Mouse (Mus musculus) kidney, adult 11 months (tissue): Measurements from ENCODE around the gene Mul1.

ENCODE experiments used
- DNase-seq: peaks from one replicate; pipeline ENCODE4 v3.0.0; 2022

Gene Mul1

GRCm38 (mm10) chr4:138444941-138445340, 10.5 kb downstream of the Mul1 start:
- DNase-seq: no peak

DNA sequence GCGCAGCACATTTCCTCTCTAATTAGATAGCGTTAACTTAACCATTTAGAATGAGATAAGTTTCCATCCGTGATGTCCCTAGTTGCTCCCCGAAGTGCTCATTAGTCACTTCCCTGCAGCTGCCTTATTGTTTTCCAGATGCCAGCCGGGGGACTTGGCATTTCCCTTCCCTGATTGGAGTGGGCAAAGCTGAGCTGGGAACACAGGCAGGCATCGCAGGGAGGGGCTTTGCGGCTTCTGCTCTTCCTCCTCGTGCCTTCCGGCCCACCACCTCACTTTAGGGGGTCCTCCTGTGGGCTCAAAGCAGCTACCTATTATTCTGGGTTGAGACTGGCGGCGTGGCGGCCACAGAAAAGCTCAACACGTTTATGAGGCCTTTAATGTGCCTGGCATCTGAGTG, 12.5 kb downstream of the Mul1 start:
- DNase-seq: no peak

- DNase-seq: peak; percentile 87
These were observed 12.9 kb downstream of the Mul1 start for GRCm38 (mm10) chr4:138447387-138447786.

DNA sequence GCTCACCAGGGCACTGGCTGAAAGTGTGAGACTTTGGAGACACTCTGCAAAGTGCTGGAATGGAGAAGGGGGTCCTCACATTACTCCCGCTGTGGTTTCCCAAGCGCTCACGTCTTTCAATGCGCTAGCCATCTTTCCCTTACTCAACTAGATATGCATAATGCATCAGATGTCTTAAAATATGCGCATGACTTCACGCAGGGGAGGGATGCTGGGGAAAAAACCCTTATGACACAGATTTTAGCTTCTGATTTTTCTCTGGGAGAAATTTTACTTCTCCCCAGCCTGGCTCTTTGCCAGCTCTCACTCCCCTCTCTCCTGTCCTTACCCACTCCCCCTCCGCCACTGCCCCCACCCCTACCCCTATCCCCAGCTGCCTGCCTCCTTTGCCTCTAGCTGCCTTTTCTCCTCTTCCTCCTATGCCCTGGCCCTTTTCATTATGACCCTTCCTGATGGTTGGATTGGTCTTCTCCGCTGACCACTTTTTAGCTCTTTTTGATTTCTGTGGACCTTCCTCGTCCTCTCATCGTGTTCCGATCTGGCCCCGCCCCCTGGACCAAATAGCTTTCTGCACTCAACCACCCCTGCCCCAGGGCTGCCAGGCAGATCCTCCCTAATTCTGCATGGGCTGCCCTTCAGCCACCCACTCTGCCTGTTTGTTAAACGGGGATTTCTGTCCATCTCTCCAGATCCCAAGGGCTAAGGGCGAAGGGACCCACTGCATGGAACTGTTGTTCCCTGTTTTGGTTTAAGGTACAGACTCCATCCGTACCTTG, 13.5 kb downstream of the Mul1 start:
- DNase-seq: no peak

DNA sequence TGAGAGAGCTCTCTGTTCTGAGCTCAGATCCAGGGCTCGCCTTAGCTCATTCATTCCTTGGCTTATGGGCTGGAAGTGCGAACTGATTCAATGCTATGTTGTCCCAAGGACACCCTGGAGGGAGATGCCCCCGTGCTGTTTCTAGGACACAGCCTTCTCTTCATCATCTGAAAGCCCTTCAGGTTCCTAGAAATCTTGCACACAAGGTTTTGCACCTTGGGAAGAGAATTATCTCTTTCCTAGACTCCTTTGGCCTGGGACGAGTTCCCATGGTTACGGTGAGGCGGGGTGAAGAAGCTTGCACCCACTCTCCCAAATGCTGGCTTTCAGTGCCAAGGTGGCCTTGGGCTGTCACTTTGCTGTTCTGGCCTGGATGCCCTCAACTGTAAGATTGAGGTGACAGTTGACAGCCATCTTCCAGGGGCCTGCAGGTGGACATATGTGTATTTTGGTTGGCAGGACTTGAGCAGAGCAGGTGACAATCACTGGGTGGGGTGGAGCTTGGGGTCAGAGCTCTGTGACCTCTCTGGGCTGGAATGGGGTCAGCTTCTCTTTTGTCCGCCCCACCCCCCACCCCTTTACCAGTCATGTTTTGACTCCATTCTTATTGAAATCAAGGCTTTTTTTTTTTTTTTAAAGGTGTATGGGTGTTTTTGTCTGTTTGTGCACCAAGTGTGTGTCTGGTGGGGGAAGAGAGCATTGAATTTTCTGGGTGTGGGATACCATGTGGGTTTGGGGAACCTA, 14.6 kb downstream of the Mul1 start:
- DNase-seq: no peak

GRCm38 (mm10) chr4:138449636-138450314, 15.3 kb downstream of the Mul1 start:
- DNase-seq: no peak

DNA sequence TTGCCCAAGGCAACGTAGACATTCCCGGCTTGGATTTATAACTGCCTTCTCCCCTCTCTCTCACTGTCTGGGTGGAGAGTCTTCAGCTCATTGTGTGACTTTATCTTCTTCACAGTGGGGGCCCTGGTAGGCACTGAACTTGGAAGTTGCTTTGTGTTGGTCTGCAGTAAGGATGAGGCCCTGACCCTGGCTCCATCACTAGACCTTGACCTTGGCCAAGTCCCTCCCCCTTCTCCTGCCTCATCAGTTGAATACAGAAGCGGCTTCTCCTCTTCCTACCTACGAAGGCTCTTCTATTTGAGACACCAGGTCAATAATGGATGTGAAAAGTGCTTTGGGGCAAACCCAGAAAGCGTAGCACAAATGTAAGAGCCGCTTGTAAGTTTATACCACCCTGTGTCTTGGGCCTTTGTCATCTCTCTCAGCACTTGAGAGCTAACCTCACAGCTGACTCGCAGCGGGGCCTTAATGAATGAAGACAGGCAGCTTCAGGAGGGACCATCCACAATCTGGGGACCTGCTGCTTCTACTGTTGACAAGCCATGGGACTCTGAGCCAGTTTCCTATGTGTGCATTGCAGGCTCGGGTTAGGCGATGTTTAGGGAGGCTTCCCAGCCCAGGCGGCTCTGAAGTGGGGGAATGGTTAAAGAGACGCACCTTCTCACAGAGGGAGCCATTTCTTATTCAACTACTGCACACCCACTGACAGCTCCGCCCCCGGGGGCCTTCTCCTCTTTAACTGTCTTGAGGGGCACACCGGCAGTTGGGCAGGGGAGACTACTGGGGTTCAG, 18.0 kb downstream of the Mul1 start:
- no peak for DNase-seq

DNA sequence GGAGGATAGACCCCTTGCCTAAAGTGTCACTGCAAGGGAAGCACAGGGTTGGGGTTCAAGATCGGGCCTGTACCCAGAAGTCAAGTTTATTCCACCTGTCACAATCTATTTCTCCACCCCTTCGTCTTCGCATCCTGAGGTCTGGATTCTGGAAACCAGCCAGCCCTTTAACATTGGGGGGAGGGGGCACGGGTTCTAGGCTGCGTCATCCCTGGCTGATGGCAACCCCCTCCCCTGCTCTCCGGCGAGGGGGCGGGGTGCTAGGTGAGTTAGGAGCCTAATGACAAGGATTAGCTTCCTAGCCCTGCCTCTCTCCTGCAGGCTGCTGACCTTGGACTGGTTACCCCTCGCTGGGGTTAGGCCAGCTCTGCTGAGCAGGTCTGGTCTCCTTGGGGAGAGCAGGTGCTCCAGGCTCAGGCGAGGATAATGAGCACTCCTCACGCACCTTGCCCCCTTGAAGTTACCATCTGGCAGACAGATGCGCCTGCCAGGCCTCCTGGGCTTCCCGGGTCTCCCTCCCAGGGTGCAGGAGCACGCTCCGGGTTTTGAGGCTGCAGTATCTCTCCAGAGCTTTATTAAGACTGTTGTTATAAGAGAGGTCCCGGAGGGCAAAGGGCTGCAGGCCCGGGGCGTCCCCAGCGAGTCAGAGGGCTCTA, 18.8 kb downstream of the Mul1 start:
- peak; percentile 90 for DNase-seq

DNA sequence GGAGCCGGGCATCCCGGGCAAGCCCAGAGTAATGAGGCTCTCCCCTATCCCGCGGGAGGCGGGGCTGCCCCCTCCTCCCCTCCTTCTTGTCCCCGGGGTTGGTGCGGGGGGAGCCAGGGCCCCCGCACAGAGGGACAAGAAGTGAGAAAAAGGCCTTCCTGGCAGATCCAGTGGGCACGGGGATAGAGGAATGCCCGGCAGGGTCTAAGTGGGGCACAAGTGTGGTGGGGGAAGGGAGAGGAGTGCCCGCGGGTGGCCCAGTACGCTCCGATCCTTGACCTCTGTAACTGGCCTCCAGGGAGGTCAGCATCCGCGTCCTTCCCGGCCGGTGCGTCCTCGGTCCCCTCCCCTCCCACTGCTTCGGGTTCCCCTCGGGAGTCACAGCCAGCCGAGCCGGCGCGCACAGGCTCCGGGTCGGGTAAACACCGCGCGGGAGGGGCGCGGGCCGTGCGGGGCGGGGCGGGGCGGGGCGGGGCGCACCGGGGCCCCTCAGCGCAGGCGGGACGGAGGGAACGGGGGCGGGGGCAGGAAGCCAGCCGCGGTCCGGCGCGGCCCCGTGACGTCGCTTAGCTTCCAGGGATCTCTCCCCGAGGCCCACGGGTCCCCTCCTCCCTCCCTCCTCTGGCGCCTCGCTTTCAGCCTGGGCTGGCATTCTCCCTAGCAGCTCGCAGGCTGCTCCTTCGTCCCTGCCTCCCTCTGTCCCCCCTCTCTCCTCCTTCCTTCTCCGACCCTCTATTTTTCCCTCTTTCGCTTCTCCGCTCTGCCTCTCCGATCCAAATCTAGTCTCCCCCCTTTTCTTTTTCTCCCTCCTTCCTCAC, 19.5 kb downstream of the Mul1 start, which contains the start of gene Camk2n1:
TSS of gene Camk2n1 (plus strand) at position 562 of the 818 bp plus-strand sequence.
- peak; percentile 94 for DNase-seq

DNA sequence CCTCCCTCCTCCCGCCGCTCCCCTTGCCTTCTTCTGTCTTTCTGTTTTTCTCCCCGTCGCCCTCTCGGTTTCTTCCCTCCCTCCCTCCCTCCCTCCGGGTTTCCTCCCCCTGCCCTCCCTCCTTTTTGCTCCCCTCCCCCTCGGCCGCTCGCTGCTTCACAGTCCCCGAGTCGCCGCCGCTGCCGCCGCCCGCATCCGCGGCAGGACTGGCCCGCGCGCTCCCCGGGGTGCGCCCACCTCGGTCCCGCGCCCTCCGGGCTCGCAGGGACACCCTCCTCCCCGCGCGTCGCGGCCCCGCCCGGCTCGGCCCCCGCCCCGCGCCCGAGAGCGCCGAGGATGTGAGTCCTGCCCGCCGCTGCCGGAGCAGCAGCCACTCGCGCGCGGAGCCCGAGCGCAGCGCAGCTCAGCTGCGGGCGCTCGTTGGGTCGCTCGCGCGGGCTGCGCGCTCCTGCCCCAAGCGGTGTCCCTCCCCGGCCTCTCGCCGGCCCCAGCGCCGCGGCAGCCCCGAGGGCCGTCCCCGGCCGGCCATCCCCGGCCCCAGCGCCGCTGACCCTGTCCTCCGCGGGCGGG, 20.2 kb downstream of the Mul1 start:
- peak; percentile 61 for DNase-seq

GRCm38 (mm10) chr4:138455141-138455955, 20.9 kb downstream of the Mul1 start:
- DNase-seq: peak; percentile 70

GRCm38 (mm10) chr4:138455956-138456341, 21.5 kb downstream of the Mul1 start:
- peak; percentile 36 for DNase-seq

DNA sequence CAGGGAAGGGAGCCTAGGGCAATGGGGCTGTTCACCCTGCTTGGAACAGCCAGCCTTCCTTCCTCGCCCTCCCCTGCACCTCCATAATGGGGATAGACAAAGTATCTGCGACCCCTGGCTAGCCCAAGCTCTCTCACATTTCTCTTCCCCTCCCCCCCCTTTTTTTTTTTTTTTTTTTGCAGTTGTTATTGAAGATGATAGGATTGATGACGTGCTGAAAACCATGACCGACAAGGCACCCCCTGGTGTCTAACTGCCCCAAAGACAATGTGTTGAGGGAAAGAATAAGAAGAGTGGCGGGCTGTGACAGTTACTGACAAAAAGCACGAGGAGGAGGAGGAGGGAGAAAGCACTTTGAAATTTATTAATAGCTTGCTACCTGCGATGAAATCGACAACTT, 22.1 kb downstream of the Mul1 start:
- no peak for DNase-seq

GRCm38 (mm10) chr4:138457091-138457490, 22.6 kb downstream of the Mul1 start:
- DNase-seq: no peak

GRCm38 (mm10) chr4:138458171-138458570, 23.7 kb downstream of the Mul1 start:
- peak; percentile 46 for DNase-seq

- peak; percentile 44 for DNase-seq
These were observed 24.4 kb downstream of the Mul1 start for GRCm38 (mm10) chr4:138458735-138459440.

- DNase-seq: peak; percentile 90
These were observed 25.3 kb downstream of the Mul1 start for GRCm38 (mm10) chr4:138459775-138460174.

DNA sequence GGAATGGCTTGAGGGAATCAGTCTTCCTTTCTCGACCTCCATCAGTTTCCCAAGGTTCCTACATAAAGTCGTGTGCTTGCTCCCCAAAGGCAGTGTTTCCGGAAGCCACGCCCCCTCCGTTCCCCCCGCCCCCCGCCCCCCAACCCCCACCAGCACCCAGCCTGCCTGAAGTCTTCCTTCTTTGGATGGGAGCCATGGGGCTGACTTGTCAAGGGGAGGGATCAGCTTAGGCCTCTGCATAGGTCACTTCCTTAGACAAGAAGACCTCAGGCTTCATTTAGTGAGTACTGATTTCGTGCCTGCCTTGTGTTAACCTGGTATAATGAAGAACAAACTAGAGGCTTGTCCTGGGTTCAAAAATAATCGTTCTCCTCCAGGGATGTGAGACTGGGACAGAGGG, 26.4 kb downstream of the Mul1 start:
- peak; percentile 64 for DNase-seq

DNA sequence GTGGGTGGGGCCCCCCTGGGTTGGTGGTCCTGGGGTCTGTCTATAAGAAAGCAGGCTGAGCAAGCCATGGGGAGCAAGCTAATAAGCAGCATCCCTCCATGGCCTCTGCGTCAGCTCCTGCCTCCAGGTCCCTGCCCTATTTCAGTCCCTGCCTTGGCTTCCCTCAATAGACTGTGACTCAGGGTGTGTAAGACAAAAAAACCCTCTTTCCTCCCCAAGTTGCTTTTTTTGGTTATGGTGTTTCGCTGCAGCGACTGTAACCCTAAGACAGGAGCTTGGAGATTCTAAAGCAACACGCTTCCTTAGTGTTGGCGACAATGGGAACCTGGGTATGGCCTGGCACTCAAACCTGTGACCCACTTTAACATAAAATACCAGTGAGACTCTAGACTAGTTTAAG, 27.0 kb downstream of the Mul1 start:
- no peak for DNase-seq
